Mouse (Mus musculus): ENCODE results near the gene Gm11756. TPM values are rescaled to one million over a fixed set of nuclear protein-coding genes. Genes with fewer than 3 reads are reported as not detected.
"Not testable (repeated sequence)": the region's sequence is repeated elsewhere in the genome, so short reads cannot be mapped to it uniquely, and the experiment has no call there.

The Gm11756 gene
- polyA plus RNA-seq (2014; fragmentation: Nextera tagmentation; extraction: Ambion mirVana): not detected in 2 replicates

DNA sequence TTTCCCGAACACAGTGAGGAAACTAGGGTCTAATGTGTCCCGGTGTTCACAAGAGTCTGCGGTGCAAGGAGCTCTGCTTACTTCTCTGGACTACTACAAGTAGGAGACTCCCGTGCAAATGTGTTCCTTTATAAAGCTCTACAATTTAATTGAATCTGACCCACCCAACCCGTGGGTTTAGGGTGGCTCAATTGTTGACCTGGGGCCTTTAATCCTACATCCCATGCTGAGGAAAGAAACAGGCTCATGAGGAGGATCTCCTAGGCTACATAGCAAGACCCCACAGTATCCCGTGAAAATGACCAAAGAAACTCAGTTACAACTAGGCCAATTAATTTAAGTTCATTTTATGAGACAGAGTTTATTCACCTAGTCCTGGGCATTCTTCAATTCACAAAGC is at the start of gene Gm11756:
Gene Gm11756, minus strand, starts transcription at position 101 of the 400 bp plus-strand sequence.
- ATAC-seq (replicated peaks; ENCODE audit: low FRiP score, low TSS enrichment, low read depth); DNase-seq (ENCODE audit: low spot score); H3K4me1 ChIP-seq (replicated peaks; ENCODE audit: control insufficient read depth, insufficient read depth, low read length); H3K27me3 ChIP-seq (replicated peaks; ENCODE audit: control insufficient read depth, insufficient read depth, low read length); H3K4me3 ChIP-seq (ENCODE audit: low read depth, low read length); H3K27ac ChIP-seq (ENCODE audit: low read depth); H3K4me2 ChIP-seq (ENCODE audit: low read length); H3K9me3 ChIP-seq (ENCODE audit: control insufficient read depth, low read length); H3K9ac ChIP-seq (ENCODE audit: low read length); H3K36me3 ChIP-seq (ENCODE audit: control insufficient read depth, insufficient read depth, low read length): not testable (repeated sequence)
- WGBS: 86% methylated on average over 6 of the region's 6 CpGs

DNA sequence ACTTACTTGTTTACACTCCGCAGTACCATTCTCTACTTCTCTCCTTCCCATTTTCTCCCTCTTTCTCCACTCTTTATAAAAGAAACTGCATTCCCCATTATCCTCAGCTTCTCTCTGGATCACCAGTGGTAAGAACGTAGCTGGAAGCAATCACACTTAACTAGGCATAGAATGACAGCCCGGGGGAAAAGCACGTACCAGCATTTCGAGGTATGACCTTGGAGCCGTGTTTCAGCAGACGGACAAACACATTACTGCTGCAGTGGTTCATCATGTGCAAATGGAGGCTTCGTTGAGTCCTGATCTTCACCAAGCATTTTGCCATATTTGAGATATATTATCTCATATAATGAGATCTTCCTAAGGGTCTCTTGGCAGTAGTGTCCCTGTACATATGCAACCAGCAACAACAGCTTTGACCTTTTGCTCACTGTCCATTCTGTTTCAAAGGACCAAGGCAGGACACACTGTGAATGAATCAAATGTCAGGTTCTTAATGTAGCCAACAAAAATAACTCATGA is 29.9 kb upstream of the Gm11756 start, which contains the start of gene 2310002L09Rik:
Gene 2310002L09Rik, minus strand, starts transcription at position 472 of the 522 bp plus-strand sequence.
- DNase-seq (ENCODE audit: low spot score) (no peak), ATAC-seq (replicated peaks; ENCODE audit: low FRiP score, low TSS enrichment, low read depth) (no peak)
- Histone ChIP-seq H3K4me3 (ENCODE audit: low read depth, low read length) (no peak within 1 kb of the TSS), H3K4me1 (replicated peaks; ENCODE audit: control insufficient read depth, insufficient read depth, low read length) (no peaks in the 10 kb centered on the region), H3K4me2 (ENCODE audit: low read length) (no peak within 1 kb of the TSS), H3K36me3 (ENCODE audit: control insufficient read depth, insufficient read depth, low read length) (no peaks in the 10 kb centered on the region), H3K9me3 (ENCODE audit: control insufficient read depth, low read length) (no peaks in the 10 kb centered on the region), H3K9ac (ENCODE audit: low read length) (no peak within 1 kb of the TSS), H3K27ac (ENCODE audit: low read depth) (no peak within 1 kb of the TSS), H3K27me3 (replicated peaks; ENCODE audit: control insufficient read depth, insufficient read depth, low read length) (no peaks in the 10 kb centered on the region)
- 81% methylated on average over 8 of the region's 8 CpGs for WGBS

- not testable (repeated sequence) for H3K9ac ChIP-seq (ENCODE audit: low read length); H3K4me2 ChIP-seq (ENCODE audit: low read length); H3K27ac ChIP-seq (ENCODE audit: low read depth); H3K4me3 ChIP-seq (ENCODE audit: low read depth, low read length); ATAC-seq (replicated peaks; ENCODE audit: low FRiP score, low TSS enrichment, low read depth); H3K4me1 ChIP-seq (replicated peaks; ENCODE audit: control insufficient read depth, insufficient read depth, low read length); DNase-seq (ENCODE audit: low spot score); H3K9me3 ChIP-seq (ENCODE audit: control insufficient read depth, low read length); H3K36me3 ChIP-seq (ENCODE audit: control insufficient read depth, insufficient read depth, low read length); H3K27me3 ChIP-seq (replicated peaks; ENCODE audit: control insufficient read depth, insufficient read depth, low read length)
- WGBS: no CpG with 5 or more reads among the region's 4 CpGs
These were observed 14.7 kb downstream of the Gm11756 start, which contains the start of gene Gm13871 for GRCm38 (mm10) chr4:73905853-73906252. Gene Gm13871 (minus strand): TSS chr4:73905953.

DNA sequence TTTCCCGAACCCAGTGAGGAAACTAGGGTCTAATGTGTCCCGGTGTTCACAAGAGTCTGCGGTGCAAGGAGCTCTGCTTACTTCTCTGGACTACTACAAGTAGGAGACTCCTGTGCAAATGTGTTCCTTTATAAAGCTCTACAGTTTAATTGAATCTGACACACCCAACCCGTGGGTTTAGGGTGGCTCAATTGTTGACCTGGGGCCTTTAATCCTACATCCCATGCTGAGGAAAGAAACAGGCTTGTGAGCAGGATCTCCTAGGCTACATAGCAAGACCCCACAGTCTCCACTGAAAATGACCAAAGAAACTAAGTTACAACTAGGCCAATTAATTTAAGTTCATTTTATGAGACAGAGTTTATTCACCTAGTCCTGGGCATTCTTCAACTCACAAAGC is 29.5 kb downstream of the Gm11756 start, which contains the start of gene Gm11757:
Gene Gm11757, minus strand, starts transcription at position 101 of the 400 bp plus-strand sequence.
- no CpG with 5 or more reads among the region's 4 CpGs for WGBS

DNA sequence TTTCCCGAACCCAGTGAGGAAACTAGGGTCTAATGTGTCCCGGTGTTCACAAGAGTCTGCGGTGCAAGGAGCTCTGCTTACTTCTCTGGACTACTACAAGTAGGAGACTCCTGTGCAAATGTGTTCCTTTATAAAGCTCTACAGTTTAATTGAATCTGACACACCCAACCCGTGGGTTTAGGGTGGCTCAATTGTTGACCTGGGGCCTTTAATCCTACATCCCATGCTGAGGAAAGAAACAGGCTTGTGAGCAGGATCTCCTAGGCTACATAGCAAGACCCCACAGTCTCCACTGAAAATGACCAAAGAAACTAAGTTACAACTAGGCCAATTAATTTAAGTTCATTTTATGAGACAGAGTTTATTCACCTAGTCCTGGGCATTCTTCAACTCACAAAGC is 44.4 kb downstream of the Gm11756 start, which contains the start of gene Gm11758:
Gene Gm11758, minus strand, starts transcription at position 101 of the 400 bp plus-strand sequence.
- no CpG with 5 or more reads among the region's 4 CpGs for WGBS
- DNase-seq (ENCODE audit: low spot score): not testable (repeated sequence)

More for the DNA sequence above, 29.5 kb downstream of the Gm11756 start, which contains the start of gene Gm11757:
- H3K9me3 ChIP-seq (ENCODE audit: control insufficient read depth, low read length); H3K36me3 ChIP-seq (ENCODE audit: control insufficient read depth, insufficient read depth, low read length); DNase-seq (ENCODE audit: low spot score); H3K9ac ChIP-seq (ENCODE audit: low read length); ATAC-seq (replicated peaks; ENCODE audit: low FRiP score, low TSS enrichment, low read depth); H3K4me3 ChIP-seq (ENCODE audit: low read depth, low read length); H3K4me2 ChIP-seq (ENCODE audit: low read length); H3K4me1 ChIP-seq (replicated peaks; ENCODE audit: control insufficient read depth, insufficient read depth, low read length); H3K27me3 ChIP-seq (replicated peaks; ENCODE audit: control insufficient read depth, insufficient read depth, low read length); H3K27ac ChIP-seq (ENCODE audit: low read depth): not testable (repeated sequence)

More for the DNA sequence above, 44.4 kb downstream of the Gm11756 start, which contains the start of gene Gm11758:
- H3K27ac ChIP-seq (ENCODE audit: low read depth); H3K9me3 ChIP-seq (ENCODE audit: control insufficient read depth, low read length); H3K4me3 ChIP-seq (ENCODE audit: low read depth, low read length); H3K9ac ChIP-seq (ENCODE audit: low read length); H3K4me1 ChIP-seq (replicated peaks; ENCODE audit: control insufficient read depth, insufficient read depth, low read length); ATAC-seq (replicated peaks; ENCODE audit: low FRiP score, low TSS enrichment, low read depth); H3K36me3 ChIP-seq (ENCODE audit: control insufficient read depth, insufficient read depth, low read length); H3K4me2 ChIP-seq (ENCODE audit: low read length); H3K27me3 ChIP-seq (replicated peaks; ENCODE audit: control insufficient read depth, insufficient read depth, low read length): not testable (repeated sequence)

Other genes starting within 250 kb of the Gm11756 start
- not detected in 2 replicates for gene Gm428, start 237.2 kb downstream of the Gm11756 start, polyA plus RNA-seq (2014; fragmentation: Nextera tagmentation; extraction: Ambion mirVana)
- 6.6 and 7.7 TPM in 2 replicates for gene Rasef, start 129.8 kb downstream of the Gm11756 start, polyA plus RNA-seq (2014; fragmentation: Nextera tagmentation; extraction: Ambion mirVana)
- gene Gm11758, start 44.5 kb downstream of the Gm11756 start, polyA plus RNA-seq (2014; fragmentation: Nextera tagmentation; extraction: Ambion mirVana): not detected in 2 replicates
- gene Gm11757, start 29.6 kb downstream of the Gm11756 start, polyA plus RNA-seq (2014; fragmentation: Nextera tagmentation; extraction: Ambion mirVana): not detected in 2 replicates
- not detected in 2 replicates for gene Gm13871, start 14.8 kb downstream of the Gm11756 start, polyA plus RNA-seq (2014; fragmentation: Nextera tagmentation; extraction: Ambion mirVana)
- not detected in 2 replicates for gene 2310002L09Rik, start 30.1 kb upstream of the Gm11756 start, polyA plus RNA-seq (2014; fragmentation: Nextera tagmentation; extraction: Ambion mirVana)
- 0.50 and 0.87 TPM in 2 replicates for gene Frmd3, start 92.7 kb upstream of the Gm11756 start, polyA plus RNA-seq (2014; fragmentation: Nextera tagmentation; extraction: Ambion mirVana)

Measured in intestine, embryonic 14.5 days (tissue).